Mouse (Mus musculus): ENCODE data around the gene Ltb4r2. TPM values are rescaled to one million over a fixed set of nuclear protein-coding genes. Genes with fewer than 3 reads are reported as not detected.

The Ltb4r2 gene
- polyA plus RNA-seq, 1 experiment, result 65.3 TPM

- no peaks in the 10 kb centered on the region for H3K27me3 ChIP-seq (ENCODE audit: control insufficient read depth, insufficient read depth, low read length)
- H3K27ac ChIP-seq (ENCODE audit: insufficient read depth, low read depth, low read length), result no peak overlapping the region
- H3K4me3 ChIP-seq (ENCODE audit: low read depth, low read length), result peak overlapping the region; percentile 71
- H3K4me1 ChIP-seq (ENCODE audit: control insufficient read depth, insufficient read depth, insufficient read length, low read length), result peaks cover 6% of the 10 kb centered on the region
- 62% methylated on average over 11 of the region's 11 CpGs for WGBS
- no peak for TF ChIP-seq CTCF (IDR thresholded peaks at IDR 0.05; ENCODE audit: extremely low read depth, insufficient read length, insufficient replicate concordance, low read depth, low read length)
- TF ChIP-seq POLR2A (IDR thresholded peaks at IDR 0.05; ENCODE audit: low read depth, low read length), result no peak
- H3K36me3 ChIP-seq (ENCODE audit: control insufficient read depth, insufficient read depth, low read length), result peaks cover 11% of the 10 kb centered on the region; the same call in 1 of the 2 replicates
Observed at GRCm38 (mm10) chr14:55787731-55788130, 26.5 kb downstream of the Ltb4r2 start.

GRCm38 (mm10) chr14:55788256-55789050 lies 27.2 kb downstream of the Ltb4r2 start, which contains the start of gene Ripk3:
Gene Ripk3 (minus strand): TSS chr14:55788865.
- H3K27ac ChIP-seq (ENCODE audit: insufficient read depth, low read depth, low read length), result no peak within 1 kb of the TSS
- peaks cover 9% of the 10 kb centered on the region for H3K4me1 ChIP-seq (ENCODE audit: control insufficient read depth, insufficient read depth, insufficient read length, low read length)
- no peaks in the 10 kb centered on the region for H3K27me3 ChIP-seq (ENCODE audit: control insufficient read depth, insufficient read depth, low read length)
- TF ChIP-seq POLR2A (IDR thresholded peaks at IDR 0.05; ENCODE audit: low read depth, low read length) (peak; percentile 82; the same call in 1 of the 2 replicates), CTCF (IDR thresholded peaks at IDR 0.05; ENCODE audit: extremely low read depth, insufficient read length, insufficient replicate concordance, low read depth, low read length) (no peak)
- WGBS, result 4% methylated on average over 40 of the region's 40 CpGs
- H3K4me3 ChIP-seq (ENCODE audit: low read depth, low read length), result peak within 1 kb of the TSS; percentile 71
- peaks cover 11% of the 10 kb centered on the region; the same call in 1 of the 2 replicates for H3K36me3 ChIP-seq (ENCODE audit: control insufficient read depth, insufficient read depth, low read length)

GRCm38 (mm10) chr14:55793461-55793860 lies 32.2 kb downstream of the Ltb4r2 start:
- H3K27ac ChIP-seq (ENCODE audit: insufficient read depth, low read depth, low read length), result 0 out of 2 replicates have a peak overlapping the region, but pooled peaks have one; percentile 23
- H3K27me3 ChIP-seq (ENCODE audit: control insufficient read depth, insufficient read depth, low read length), result no peaks in the 10 kb centered on the region
- 23% methylated on average over 2 of the region's 2 CpGs for WGBS
- TF ChIP-seq CTCF (IDR thresholded peaks at IDR 0.05; ENCODE audit: extremely low read depth, insufficient read length, insufficient replicate concordance, low read depth, low read length) (no peak), POLR2A (IDR thresholded peaks at IDR 0.05; ENCODE audit: low read depth, low read length) (no peak)
- no peaks in the 10 kb centered on the region for H3K36me3 ChIP-seq (ENCODE audit: control insufficient read depth, insufficient read depth, low read length)
- H3K4me3 ChIP-seq (ENCODE audit: low read depth, low read length), result no peak overlapping the region
- H3K4me1 ChIP-seq (ENCODE audit: control insufficient read depth, insufficient read depth, insufficient read length, low read length), result peaks cover 8% of the 10 kb centered on the region; the same call in 1 of the 2 replicates

- Histone ChIP-seq H3K36me3 (ENCODE audit: control insufficient read depth, insufficient read depth, low read length) (no peaks in the 10 kb centered on the region), H3K27me3 (ENCODE audit: control insufficient read depth, insufficient read depth, low read length) (no peaks in the 10 kb centered on the region), H3K27ac (ENCODE audit: insufficient read depth, low read depth, low read length) (no peak overlapping the region), H3K4me1 (ENCODE audit: control insufficient read depth, insufficient read depth, insufficient read length, low read length) (peaks cover 8% of the 10 kb centered on the region; the same call in 1 of the 2 replicates), H3K4me3 (ENCODE audit: low read depth, low read length) (no peak overlapping the region)
- 72% methylated on average over 2 of the region's 2 CpGs for whole genome bisulfite sequencing
- no peak for TF ChIP-seq CTCF (IDR thresholded peaks at IDR 0.05; ENCODE audit: extremely low read depth, insufficient read length, insufficient replicate concordance, low read depth, low read length)
- TF ChIP-seq POLR2A (IDR thresholded peaks at IDR 0.05; ENCODE audit: low read depth, low read length), result no peak
Observed at GRCm38 (mm10) chr14:55793946-55794345, 32.7 kb downstream of the Ltb4r2 start.

GRCm38 (mm10) chr14:55795380-55796163 lies 34.3 kb downstream of the Ltb4r2 start:
- H3K4me1 ChIP-seq (ENCODE audit: control insufficient read depth, insufficient read depth, insufficient read length, low read length), result peaks cover 8% of the 10 kb centered on the region; the same call in 1 of the 2 replicates
- WGBS, result 25% methylated on average over 15 of the region's 15 CpGs
- H3K4me3 ChIP-seq (ENCODE audit: low read depth, low read length), result no peak overlapping the region
- TF ChIP-seq CTCF (IDR thresholded peaks at IDR 0.05; ENCODE audit: extremely low read depth, insufficient read length, insufficient replicate concordance, low read depth, low read length) (no peak), POLR2A (IDR thresholded peaks at IDR 0.05; ENCODE audit: low read depth, low read length) (peak; percentile 32; the same call in 1 of the 2 replicates)
- no peaks in the 10 kb centered on the region for H3K27me3 ChIP-seq (ENCODE audit: control insufficient read depth, insufficient read depth, low read length)
- H3K36me3 ChIP-seq (ENCODE audit: control insufficient read depth, insufficient read depth, low read length), result no peaks in the 10 kb centered on the region
- peak overlapping the region; percentile 88 for H3K27ac ChIP-seq (ENCODE audit: insufficient read depth, low read depth, low read length)

Other genes starting within 250 kb of the Ltb4r2 start
- not detected in 2 replicates for gene Nrl, start 236.4 kb upstream of the Ltb4r2 start, polyA plus RNA-seq (2012; rRNA removed)
- 19.3 and 21.0 TPM in 2 replicates for gene Pck2, start 221.2 kb upstream of the Ltb4r2 start, polyA plus RNA-seq (2012; rRNA removed)
- gene Dcaf11, start 201.4 kb upstream of the Ltb4r2 start, polyA plus RNA-seq (2012; rRNA removed), result 70.2 and 143 TPM in 2 replicates
- 0.32 TPM in 1 of 2 replicates, not detected in the other for gene A730061H03Rik, start 201.0 kb upstream of the Ltb4r2 start, polyA plus RNA-seq (2012; rRNA removed)
- gene Fitm1, start 185.8 kb upstream of the Ltb4r2 start, polyA plus RNA-seq (2012; rRNA removed), result 0.46 TPM in 1 of 2 replicates, not detected in the other
- 71.4 and 167 TPM in 2 replicates for gene Psme1, start 183.3 kb upstream of the Ltb4r2 start, polyA plus RNA-seq (2012; rRNA removed)
- 12.2 and 23.0 TPM in 2 replicates for gene Emc9, start 176.1 kb upstream of the Ltb4r2 start, polyA plus RNA-seq (2012; rRNA removed)
- gene Psme2, start 170.3 kb upstream of the Ltb4r2 start, polyA plus RNA-seq (2012; rRNA removed), result 85.3 and 142 TPM in 2 replicates
- 28.8 and 65.8 TPM in 2 replicates for gene Rnf31, start 169.7 kb upstream of the Ltb4r2 start, polyA plus RNA-seq (2012; rRNA removed)
- gene Irf9, start 157.9 kb upstream of the Ltb4r2 start, polyA plus RNA-seq (2012; rRNA removed), result 29.3 and 77.6 TPM in 2 replicates
- 8.7 and 19.2 TPM in 2 replicates for gene Rec8, start 143.4 kb upstream of the Ltb4r2 start, polyA plus RNA-seq (2012; rRNA removed)
- gene Ipo4, start 125.5 kb upstream of the Ltb4r2 start, polyA plus RNA-seq (2012; rRNA removed), result 35.4 and 37.2 TPM in 2 replicates
- gene Gm49378, start 123.5 kb upstream of the Ltb4r2 start, polyA plus RNA-seq (2012; rRNA removed), result 8.6 and 9.3 TPM in 2 replicates
- 58.8 and 104 TPM in 2 replicates for gene Tm9sf1, start 117.6 kb upstream of the Ltb4r2 start, polyA plus RNA-seq (2012; rRNA removed)
- gene Tssk4, start 111.2 kb upstream of the Ltb4r2 start, polyA plus RNA-seq (2012; rRNA removed), result 0.56 and 1.1 TPM in 2 replicates
- gene Mdp1, start 100.9 kb upstream of the Ltb4r2 start, polyA plus RNA-seq (2012; rRNA removed), result 17.2 and 23.9 TPM in 2 replicates
- gene Gmpr2, start 89.5 kb upstream of the Ltb4r2 start, polyA plus RNA-seq (2012; rRNA removed), result 5.2 and 9.6 TPM in 2 replicates
- 135 and 228 TPM in 2 replicates for gene Nedd8, start 89.3 kb upstream of the Ltb4r2 start, polyA plus RNA-seq (2012; rRNA removed)
- gene Tinf2, start 79.6 kb upstream of the Ltb4r2 start, polyA plus RNA-seq (2012; rRNA removed), result 8.1 and 11.1 TPM in 2 replicates
- gene Tgm1, start 47.5 kb upstream of the Ltb4r2 start, polyA plus RNA-seq (2012; rRNA removed), result 0.62 and 0.89 TPM in 2 replicates
- 28.1 and 43.5 TPM in 2 replicates for gene Rabggta, start 39.2 kb upstream of the Ltb4r2 start, polyA plus RNA-seq (2012; rRNA removed)
- gene Dhrs1, start 15.7 kb upstream of the Ltb4r2 start, polyA plus RNA-seq (2012; rRNA removed), result 217 and 223 TPM in 2 replicates
- gene Nop9, start 15.7 kb upstream of the Ltb4r2 start, polyA plus RNA-seq (2012; rRNA removed), result 5.9 and 8.0 TPM in 2 replicates
- gene Cideb, start 3.0 kb upstream of the Ltb4r2 start, polyA plus RNA-seq (2012; rRNA removed), result 309 and 797 TPM in 2 replicates
- 25.3 and 26.4 TPM in 2 replicates for gene Ltb4r1, start 4.5 kb downstream of the Ltb4r2 start, polyA plus RNA-seq (2012; rRNA removed)
- gene Adcy4, start 22.7 kb downstream of the Ltb4r2 start, polyA plus RNA-seq (2012; rRNA removed), result 3.3 and 6.1 TPM in 2 replicates
- gene Ripk3, start 27.4 kb downstream of the Ltb4r2 start, polyA plus RNA-seq (2012; rRNA removed), result 24.7 and 42.1 TPM in 2 replicates
- gene Nfatc4, start 61.7 kb downstream of the Ltb4r2 start, polyA plus RNA-seq (2012; rRNA removed), result 5.8 and 7.6 TPM in 2 replicates
- 1.4 and 1.8 TPM in 2 replicates for gene Nynrin, start 92.6 kb downstream of the Ltb4r2 start, polyA plus RNA-seq (2012; rRNA removed)
- gene Cbln3, start 123.0 kb downstream of the Ltb4r2 start, polyA plus RNA-seq (2012; rRNA removed), result 0.56 and 0.61 TPM in 2 replicates
- 12.6 and 32.7 TPM in 2 replicates for gene Khnyn, start 123.5 kb downstream of the Ltb4r2 start, polyA plus RNA-seq (2012; rRNA removed)
- 17.8 and 34.0 TPM in 2 replicates for gene Sdr39u1, start 138.9 kb downstream of the Ltb4r2 start, polyA plus RNA-seq (2012; rRNA removed)
- 0.60 TPM in 1 of 2 replicates, not detected in the other for gene Cma1, start 183.2 kb downstream of the Ltb4r2 start, polyA plus RNA-seq (2012; rRNA removed)
- gene Cma2, start 189.6 kb downstream of the Ltb4r2 start, polyA plus RNA-seq (2012; rRNA removed), result 0.86 TPM in 1 of 2 replicates, not detected in the other